Mouse (Mus musculus): ENCODE results near the gene Ptges2. TPM values are rescaled to one million over a fixed set of nuclear protein-coding genes. Genes with fewer than 3 reads are reported as not detected.

The Ptges2 gene
- total and polyA plus RNA-seq, 3 experiments = 17.1 to 21.3 (median 20.3) TPM

DNA sequence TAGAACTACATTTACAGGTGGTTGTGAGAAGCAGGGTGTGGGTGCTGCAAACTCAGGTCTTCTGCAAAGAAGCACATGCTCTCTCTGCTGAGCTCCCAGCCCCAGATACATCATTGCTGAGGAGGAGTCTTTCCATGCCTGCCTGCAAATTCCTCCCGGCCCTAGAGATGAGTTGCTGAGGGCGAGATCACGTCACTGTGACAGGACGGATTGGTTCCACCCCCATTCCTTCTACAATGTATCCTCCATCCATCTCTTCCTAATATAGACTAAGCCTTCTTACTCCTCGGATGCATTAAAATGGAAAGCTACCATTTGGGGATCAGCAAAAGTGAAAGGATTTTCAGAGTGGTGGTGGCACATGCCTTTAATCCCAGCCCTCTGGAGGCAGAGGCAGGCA lies 29.9 kb downstream of the Ptges2 start:
- Histone ChIP-seq H3K9ac (ENCODE audit: insufficient read depth, low read depth) (no peak overlapping the region), H3K27ac (ENCODE audit: insufficient read depth, low read depth) (no peak overlapping the region), H3K36me3 (replicated peaks in 1 of 2; ENCODE audit: control insufficient read depth in 1 of 2, insufficient read depth in 1 of 2, low read length in 1 of 2) (peaks cover 3 to 20% of the 10 kb centered on the region in 2 experiments), H3K79me2 (replicated peaks; ENCODE audit: control insufficient read depth, extremely low read depth, insufficient read depth, poor library complexity, severe bottlenecking) (no peaks in the 10 kb centered on the region), H3K9me3 (replicated peaks; ENCODE audit: low read length) (no peaks in the 10 kb centered on the region), H3K4me3 (replicated peaks in 1 of 3; ENCODE audit: low read depth in 2 of 3, low read length in 2 of 3, poor library complexity in 1 of 3) (no peak overlapping the region), H3K27me3 (replicated peaks) (no peaks in the 10 kb centered on the region), H3K4me1 (ENCODE audit: control insufficient read depth in 1 of 2, insufficient read depth in 2 of 2) (peaks cover 8 to 42% of the 10 kb centered on the region in 2 experiments), H3K4me2 (ENCODE audit: insufficient read depth, low read depth, poor library complexity, severe bottlenecking) (no peak overlapping the region)
- DNase-seq (ENCODE audit: extremely low read depth) = no peak
- in situ Hi-C loops (cut with MboI; ENCODE audit: low pct_ligation_motif_present, low pct_unique_long_range_greater_than_20kb, low sequenced_read_pairs) (no loop called here), dilution Hi-C loops (cut with MboI; ENCODE audit: extremely low pct_ligation_motif_present, extremely low pct_unique_long_range_greater_than_20kb, low sequenced_read_pairs) (no loop called here)
- TF ChIP-seq TCF12 (IDR thresholded peaks at IDR 0.05; ENCODE audit: low read depth, low read length) (no peak), GABPA (IDR thresholded peaks at IDR 0.05; ENCODE audit: insufficient replicate concordance, low read depth, low read length) (no peak)

DNA sequence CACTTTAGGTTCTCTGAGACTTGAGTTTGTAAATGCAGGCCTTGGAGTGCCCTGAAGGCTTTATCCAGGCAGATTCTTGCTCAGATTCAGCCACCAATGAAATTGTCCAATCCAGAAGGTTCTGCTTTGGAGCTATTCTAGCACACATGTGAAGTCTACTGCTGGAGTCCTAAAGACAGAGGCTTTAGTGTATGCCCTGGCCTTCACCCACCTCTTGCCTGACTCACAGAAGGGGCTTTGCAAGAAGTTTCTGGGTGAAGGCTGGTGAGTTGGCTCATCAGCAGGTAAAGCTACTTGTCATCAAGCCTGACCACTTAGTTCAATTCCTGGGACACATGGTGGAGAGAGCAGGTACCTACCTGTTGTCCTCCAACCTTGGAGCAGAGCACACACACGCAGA lies 30.4 kb downstream of the Ptges2 start:
- H3K4me3 ChIP-seq (replicated peaks in 1 of 3; ENCODE audit: low read depth in 2 of 3, low read length in 2 of 3, poor library complexity in 1 of 3) = no peak overlapping the region
- H3K9me3 ChIP-seq (replicated peaks; ENCODE audit: low read length) = no peaks in the 10 kb centered on the region
- no peak overlapping the region for H3K27ac ChIP-seq (ENCODE audit: insufficient read depth, low read depth)
- DNase-seq (ENCODE audit: extremely low read depth) = no peak
- peaks cover 0 to 18% of the 10 kb centered on the region in 2 experiments for H3K36me3 ChIP-seq (replicated peaks in 1 of 2; ENCODE audit: control insufficient read depth in 1 of 2, insufficient read depth in 1 of 2, low read length in 1 of 2)
- no peak overlapping the region for H3K4me2 ChIP-seq (ENCODE audit: insufficient read depth, low read depth, poor library complexity, severe bottlenecking)
- in situ Hi-C loops (cut with MboI; ENCODE audit: low pct_ligation_motif_present, low pct_unique_long_range_greater_than_20kb, low sequenced_read_pairs) = no loop called here
- no peaks in the 10 kb centered on the region for H3K79me2 ChIP-seq (replicated peaks; ENCODE audit: control insufficient read depth, extremely low read depth, insufficient read depth, poor library complexity, severe bottlenecking)
- no peaks in the 10 kb centered on the region for H3K27me3 ChIP-seq (replicated peaks)
- peaks cover 8 to 42% of the 10 kb centered on the region in 2 experiments for H3K4me1 ChIP-seq (ENCODE audit: control insufficient read depth in 1 of 2, insufficient read depth in 2 of 2)
- no peak for TF ChIP-seq KAT2A (IDR thresholded peaks at IDR 0.05; ENCODE audit: insufficient replicate concordance, low read length)
- no peak for TF ChIP-seq MAX (IDR thresholded peaks at IDR 0.05; ENCODE audit: low read length)
- no peak for TF ChIP-seq GABPA (IDR thresholded peaks at IDR 0.05; ENCODE audit: insufficient replicate concordance, low read depth, low read length)
- no peak for TF ChIP-seq RCOR1 (conservative IDR thresholded peaks at IDR 0.05; ENCODE audit: low read depth, low read length)
- no peak for TF ChIP-seq POLR2A (IDR thresholded peaks at IDR 0.05; ENCODE audit: low read depth, low read length)
- no peak for TF ChIP-seq UBTF (IDR thresholded peaks at IDR 0.05; ENCODE audit: low read depth, low read length)
- no peak for TF ChIP-seq NELFE (IDR thresholded peaks at IDR 0.05; ENCODE audit: low read depth, low read length)
- no peak for TF ChIP-seq MAFK (IDR thresholded peaks at IDR 0.05; ENCODE audit: insufficient replicate concordance, low read length)
- no peak for TF ChIP-seq E2F4 (IDR thresholded peaks at IDR 0.05; ENCODE audit: insufficient replicate concordance, low read depth, low read length)
- TF ChIP-seq MYC (IDR thresholded peaks at IDR 0.05; ENCODE audit: low read depth, low read length) = no peak
- TF ChIP-seq MXI1 (IDR thresholded peaks at IDR 0.05; ENCODE audit: low read depth, low read length) = no peak
- TF ChIP-seq BHLHE40 (IDR thresholded peaks at IDR 0.05; ENCODE audit: low read depth, low read length) = no peak
- no peak for TF ChIP-seq ZC3H11A (IDR thresholded peaks at IDR 0.05; ENCODE audit: low read depth, low read length)
- no peak for TF ChIP-seq ZKSCAN1 (IDR thresholded peaks at IDR 0.05; ENCODE audit: borderline replicate concordance, low read depth, low read length)
- TF ChIP-seq JUND (conservative IDR thresholded peaks at IDR 0.05; ENCODE audit: low read depth, low read length) = no peak
- no peak overlapping the region for H3K9ac ChIP-seq (ENCODE audit: insufficient read depth, low read depth)
- dilution Hi-C loops (cut with MboI; ENCODE audit: extremely low pct_ligation_motif_present, extremely low pct_unique_long_range_greater_than_20kb, low sequenced_read_pairs) = no loop called here
